Mouse (Mus musculus) cerebellum, adult 2 months (tissue): ENCODE data around the gene Gli3.

Experiments
- CTCF ChIP-seq: fragments of 200-500 bp; IDR thresholded peaks from 2 replicates; pipeline ENCODE4 v1.5.1; 2011; ENCODE audit warnings: low read depth, mild to moderate bottlenecking, control low read depth, low read length, moderate library complexity, borderline replicate concordance; ENCODE audit not compliant: insufficient read depth
- POLR2A ChIP-seq: fragments of 200-500 bp; IDR thresholded peaks from 2 replicates; pipeline ENCODE4 v1.6.1; 2011; ENCODE audit warnings: low read length, control low read depth, borderline replicate concordance; ENCODE audit not compliant: insufficient read depth

GRCm38 (mm10) chr13:15590326-15590933, 127.4 kb downstream of the Gli3 start:
- no peak for TF ChIP-seq POLR2A
- TF ChIP-seq CTCF = no peak
